Comparison of ENCODE assay signal across 11 mouse cellular contexts in genomic region chr8:20387121-20387794, GRCm38 (mm10). TPM values are rescaled to one million over a fixed set of nuclear protein-coding genes. Genes with fewer than 3 reads are reported as not detected.
A peak's percentile ranks its signal among the peaks of the same experiment; 100 is the strongest.
DNase-seq lines count a peak whose midpoint lies in the region; TF ChIP-seq lines count a peak whose summit lies in the region.
"Not testable (repeated sequence)": the region's sequence is repeated elsewhere in the genome, so short reads cannot be mapped to it uniquely, and the experiment has no call there.
"Had no signal": no experiment of that assay in that cellular context is flagged by ENCODE, and none has a peak within 500 bp of the region (broad histone marks: within the 10 kb centered on the region; RNA-seq: fewer than 3 reads in every experiment).

No protein-coding gene starts in this region.

- TF ChIP-seq CTCF in left cerebral cortex, adult 2 months (IDR thresholded peaks at IDR 0.05) = not testable (repeated sequence)

- peak; percentile 27 for DNase-seq in ES-CJ7 (ENCODE audit: low read depth, low spot score)
- DNase-seq in adrenal gland, postnatal 4 days (ENCODE audit: low spot score in 2 of 2) = peak; percentile 35 to 36
- DNase-seq in forebrain, embryonic 10.5 days (ENCODE audit: extremely low spot score, low spot score) = peak; percentile 8
- DNase-seq in heart, embryonic 10.5 days (ENCODE audit: low spot score) = peak; percentile 51
- peak; percentile 38 to 40 for DNase-seq in left cerebral cortex, adult 2 months (ENCODE audit: extremely low spot score in 1 of 2, low spot score in 2 of 2)
- DNase-seq in lung, postnatal 4 days = peak; percentile 35 to 54
- peak; percentile 15 to 26 for DNase-seq in spleen, postnatal 14 days (ENCODE audit: low spot score in 2 of 2)
- DNase-seq in urinary bladder, postnatal 10 days (ENCODE audit: low spot score) = peak; percentile 28

- 89% methylated on average over 2 of the region's 8 CpGs for WGBS in forebrain, embryonic 10.5 days
- 75% methylated on average over 2 of the region's 8 CpGs for WGBS in heart, embryonic 10.5 days

- H3K4me1 ChIP-seq in forebrain, embryonic 10.5 days; heart, embryonic 10.5 days: not testable (repeated sequence)

- not testable (repeated sequence) for H3K27me3 ChIP-seq in forebrain, embryonic 10.5 days (ENCODE audit: poor library complexity, severe bottlenecking); heart, embryonic 10.5 days (ENCODE audit: insufficient read depth, poor library complexity, severe bottlenecking)

- H3K36me3 ChIP-seq in forebrain, embryonic 10.5 days (replicated peaks); heart, embryonic 10.5 days: not testable (repeated sequence)

- H3K4me3 ChIP-seq in forebrain, embryonic 10.5 days; heart, embryonic 10.5 days; left cerebral cortex, adult 2 months: not testable (repeated sequence)

- not testable (repeated sequence) for H3K27ac ChIP-seq in forebrain, embryonic 10.5 days; heart, embryonic 10.5 days; left cerebral cortex, adult 2 months

- H3K9me3 ChIP-seq in forebrain, embryonic 10.5 days; heart, embryonic 10.5 days: not testable (repeated sequence)

- intact Hi-C loops in left cerebral cortex, adult 2 months (cut with DNase I) = not testable (repeated sequence)

RNA-seq across cellular contexts. Expression of gene Gm15319, which starts 24.2 kb away (rescaled TPM):
- under 1 TPM; 0.42 to 0.67 TPM for total RNA-seq in adrenal gland, postnatal 4 days (2021)
- 0.06 TPM in 1 of 2 replicates, not detected in the other for polyA plus RNA-seq in forebrain, embryonic 10.5 days (2016; fragmentation: Nextera tagmentation; extraction: Ambion mirVana)
- 0.13 TPM in 1 of 2 replicates, not detected in the other for polyA plus RNA-seq in heart, embryonic 10.5 days (2016; fragmentation: Nextera tagmentation; extraction: Ambion mirVana)
- 1 to 10 TPM; 2.5 to 2.9 TPM for total RNA-seq in left cerebral cortex, adult 2 months (2021)
- polyA plus RNA-seq: erythroblast, embryonic 14.5 days; heart, postnatal 0 days; midbrain, embryonic 14.5 days had no signal
